Mouse (Mus musculus): ENCODE measurements around the gene Ptprr. TPM values are rescaled to one million over a fixed set of nuclear protein-coding genes. Genes with fewer than 3 reads are reported as not detected.

Gene Ptprr
- polyA plus RNA-seq, 1 experiment = 0.35 TPM

DNA sequence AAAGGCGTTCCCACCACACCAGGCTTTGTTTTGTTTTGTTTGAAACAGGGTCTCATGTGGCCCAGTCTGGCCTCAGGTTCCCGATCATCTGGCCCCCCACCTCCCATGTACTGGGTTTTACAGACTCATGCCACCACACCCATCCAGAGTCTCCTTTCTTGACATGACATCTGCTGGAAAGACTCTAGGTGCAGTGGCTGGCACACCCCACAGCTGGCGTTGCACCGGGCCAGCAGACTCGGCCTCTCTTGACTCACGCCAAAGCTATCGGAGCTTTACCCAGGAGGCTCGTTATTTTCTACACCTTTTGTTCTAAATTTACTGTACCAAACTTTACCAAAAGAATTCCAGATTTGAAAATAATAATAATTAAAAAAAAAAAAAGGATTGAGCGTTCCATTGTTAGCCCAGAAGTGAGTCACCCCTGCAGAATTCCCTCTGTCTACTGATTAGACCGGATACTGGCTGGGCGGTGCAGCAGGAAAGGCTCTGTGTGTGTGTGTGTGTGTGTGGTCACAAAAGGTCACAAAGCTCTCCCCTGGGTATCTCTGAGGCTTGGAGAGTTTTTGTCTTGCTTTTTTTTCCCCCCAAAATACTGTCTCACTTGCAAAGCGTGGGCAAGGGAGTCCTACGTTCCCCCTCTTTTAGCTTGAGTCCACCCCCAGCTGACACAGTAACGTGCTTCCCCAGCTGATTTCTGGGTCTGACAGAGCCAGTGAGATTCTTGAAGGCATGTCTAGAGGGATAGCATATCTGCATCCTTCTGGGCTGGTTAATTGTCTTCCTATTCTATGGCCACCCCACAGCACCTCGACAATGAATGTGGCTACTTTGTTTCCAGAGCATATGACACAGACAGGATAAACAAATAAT is 248.8 kb downstream of the Ptprr start:
- Histone ChIP-seq H3K27me3 (ENCODE audit: control insufficient read depth, insufficient read depth, low read length) (no peaks in the 10 kb centered on the region), H3K4me3 (ENCODE audit: control insufficient read depth, insufficient read depth, low read length) (no peak overlapping the region), H3K36me3 (ENCODE audit: control insufficient read depth, insufficient read depth, low read length) (no peaks in the 10 kb centered on the region), H3K27ac (ENCODE audit: control insufficient read depth, insufficient read depth, low read length) (no peak overlapping the region), H3K4me1 (replicated peaks; ENCODE audit: control insufficient read depth, insufficient read depth, low read length) (no peaks in the 10 kb centered on the region)
- DNase-seq = no peak
- TF ChIP-seq POLR2A (IDR thresholded peaks at IDR 0.05; ENCODE audit: control insufficient read depth, extremely low read depth, insufficient read depth, low read length, poor library complexity) (no peak), CTCF (IDR thresholded peaks at IDR 0.05; ENCODE audit: borderline replicate concordance, control insufficient read depth, extremely low read depth, insufficient read depth, low read length, poor library complexity) (no peak)
- WGBS = 86% methylated on average over 15 of the region's 15 CpGs

DNA sequence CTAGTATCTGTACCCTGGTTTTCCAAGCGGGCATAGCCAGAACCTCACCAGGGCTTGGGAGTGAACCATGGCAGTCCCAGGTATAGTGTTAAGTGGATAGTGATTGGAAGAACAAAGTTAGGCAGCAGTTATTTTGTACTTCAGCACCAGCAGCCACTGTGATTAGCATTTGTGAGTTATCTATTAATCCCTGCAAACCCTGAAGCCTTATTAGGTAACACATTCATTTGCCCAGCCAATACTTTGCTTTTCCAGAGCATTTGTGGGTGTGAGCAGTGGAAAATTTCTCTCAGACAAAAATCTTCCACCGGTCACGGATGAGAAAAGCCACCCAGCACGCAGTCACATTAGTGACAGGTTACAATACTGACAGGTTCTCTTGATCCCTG is 249.4 kb downstream of the Ptprr start:
- Histone ChIP-seq H3K4me3 (ENCODE audit: control insufficient read depth, insufficient read depth, low read length) (no peak overlapping the region), H3K4me1 (replicated peaks; ENCODE audit: control insufficient read depth, insufficient read depth, low read length) (no peaks in the 10 kb centered on the region), H3K27ac (ENCODE audit: control insufficient read depth, insufficient read depth, low read length) (no peak overlapping the region), H3K27me3 (ENCODE audit: control insufficient read depth, insufficient read depth, low read length) (no peaks in the 10 kb centered on the region), H3K36me3 (ENCODE audit: control insufficient read depth, insufficient read depth, low read length) (no peaks in the 10 kb centered on the region)
- 94% methylated on average over 4 of the region's 4 CpGs for WGBS
- TF ChIP-seq POLR2A (IDR thresholded peaks at IDR 0.05; ENCODE audit: control insufficient read depth, extremely low read depth, insufficient read depth, low read length, poor library complexity) (no peak), CTCF (IDR thresholded peaks at IDR 0.05; ENCODE audit: borderline replicate concordance, control insufficient read depth, extremely low read depth, insufficient read depth, low read length, poor library complexity) (no peak)
- DNase-seq = no peak

DNA sequence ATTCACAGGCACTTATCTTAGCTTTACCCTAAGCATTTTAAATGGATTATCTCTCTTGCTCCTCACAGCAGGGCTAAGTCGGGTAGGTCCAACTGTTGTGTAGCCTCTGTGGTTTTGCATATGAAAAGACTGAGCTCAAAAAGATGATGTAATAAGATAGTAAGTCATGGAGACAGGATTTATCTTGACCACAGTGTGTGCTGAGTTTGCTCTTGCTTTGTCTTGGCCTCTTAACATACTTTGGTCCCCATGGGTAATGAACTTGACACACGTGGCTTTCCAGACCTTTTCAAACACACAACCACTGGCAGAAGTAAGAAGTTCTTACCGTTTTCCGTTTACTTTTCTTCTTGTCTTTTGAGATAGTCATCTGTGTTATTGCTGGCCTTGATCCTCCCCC is 250.3 kb downstream of the Ptprr start:
- no peak overlapping the region for H3K27ac ChIP-seq (ENCODE audit: control insufficient read depth, insufficient read depth, low read length)
- 66% methylated on average over 4 of the region's 4 CpGs for WGBS

DNA sequence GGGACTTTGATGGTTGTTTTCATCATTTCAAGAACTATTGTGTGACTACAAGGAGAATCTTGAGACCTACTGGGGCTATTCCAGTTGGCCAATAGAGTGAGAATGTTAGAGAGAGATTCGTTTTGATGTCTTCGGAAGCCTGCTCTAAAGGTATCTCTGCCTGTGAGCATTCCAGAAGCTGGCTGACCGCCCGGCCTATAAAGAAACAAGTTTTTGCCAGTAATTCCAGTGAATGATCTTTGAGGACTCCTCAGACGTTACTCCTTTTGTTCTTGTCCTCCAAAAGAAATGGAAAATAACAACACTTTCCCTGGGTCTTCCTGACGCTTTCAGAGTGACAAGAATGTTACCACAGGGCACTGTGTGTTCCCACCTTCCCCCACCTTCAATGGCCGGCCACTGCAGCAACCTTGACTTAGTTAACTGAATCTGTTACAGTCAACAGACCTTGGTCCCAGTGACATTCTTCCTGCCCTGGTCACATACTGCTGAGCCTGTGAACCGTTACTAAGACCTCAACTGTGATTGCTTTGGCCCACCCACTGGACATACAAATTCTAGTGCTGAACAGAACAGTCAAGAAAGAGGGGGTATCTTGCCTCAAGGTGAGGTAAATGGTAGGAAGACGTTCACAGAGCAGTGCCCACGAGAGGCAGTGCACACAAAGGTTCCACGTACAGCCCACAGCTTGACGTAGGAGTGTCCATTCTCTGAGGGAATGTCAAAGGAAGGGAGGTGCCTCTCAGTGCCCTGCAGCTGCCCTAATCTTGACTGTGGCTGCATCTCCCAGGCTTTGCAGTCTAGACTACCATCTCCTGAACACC is 252.8 kb downstream of the Ptprr start:
- no peak for DNase-seq
- no peak for TF ChIP-seq CTCF (IDR thresholded peaks at IDR 0.05; ENCODE audit: borderline replicate concordance, control insufficient read depth, extremely low read depth, insufficient read depth, low read length, poor library complexity)
- TF ChIP-seq POLR2A (IDR thresholded peaks at IDR 0.05; ENCODE audit: control insufficient read depth, extremely low read depth, insufficient read depth, low read length, poor library complexity) = no peak

More for the DNA sequence above, 250.3 kb downstream of the Ptprr start:
- no peak for DNase-seq
- Histone ChIP-seq H3K27me3 (ENCODE audit: control insufficient read depth, insufficient read depth, low read length) (no peaks in the 10 kb centered on the region), H3K4me3 (ENCODE audit: control insufficient read depth, insufficient read depth, low read length) (no peak overlapping the region), H3K36me3 (ENCODE audit: control insufficient read depth, insufficient read depth, low read length) (no peaks in the 10 kb centered on the region), H3K4me1 (replicated peaks; ENCODE audit: control insufficient read depth, insufficient read depth, low read length) (no peaks in the 10 kb centered on the region)
- TF ChIP-seq CTCF (IDR thresholded peaks at IDR 0.05; ENCODE audit: borderline replicate concordance, control insufficient read depth, extremely low read depth, insufficient read depth, low read length, poor library complexity) = no peak
- no peak for TF ChIP-seq POLR2A (IDR thresholded peaks at IDR 0.05; ENCODE audit: control insufficient read depth, extremely low read depth, insufficient read depth, low read length, poor library complexity)

DNA sequence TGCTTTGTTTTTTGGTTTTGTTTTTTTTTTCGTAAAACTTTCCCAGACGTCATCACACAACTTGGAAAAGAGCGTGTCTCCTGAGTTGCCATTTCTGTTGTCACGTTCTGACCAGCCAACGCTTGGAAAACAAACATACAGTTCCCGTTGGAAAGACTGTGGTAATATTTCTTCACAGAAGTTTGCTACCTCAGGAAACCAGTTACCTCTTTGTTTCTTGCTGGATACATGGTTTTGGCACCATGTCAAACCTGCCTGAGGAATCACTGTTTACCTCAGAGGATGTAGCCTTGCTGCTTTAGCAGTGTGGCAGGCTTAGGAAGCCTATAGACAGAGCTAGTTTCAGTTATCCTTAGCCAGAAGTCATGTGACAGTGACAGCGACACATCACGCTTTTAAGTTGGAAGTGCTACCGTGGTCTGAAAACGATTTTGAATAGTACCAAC is 253.5 kb downstream of the Ptprr start:
- 87% methylated on average over 10 of the region's 10 CpGs for whole genome bisulfite sequencing
- Histone ChIP-seq H3K27ac (ENCODE audit: control insufficient read depth, insufficient read depth, low read length) (no peak overlapping the region), H3K4me1 (replicated peaks; ENCODE audit: control insufficient read depth, insufficient read depth, low read length) (no peaks in the 10 kb centered on the region), H3K36me3 (ENCODE audit: control insufficient read depth, insufficient read depth, low read length) (no peaks in the 10 kb centered on the region), H3K27me3 (ENCODE audit: control insufficient read depth, insufficient read depth, low read length) (no peaks in the 10 kb centered on the region), H3K4me3 (ENCODE audit: control insufficient read depth, insufficient read depth, low read length) (no peak overlapping the region)
- DNase-seq = no peak
- no peak for TF ChIP-seq POLR2A (IDR thresholded peaks at IDR 0.05; ENCODE audit: control insufficient read depth, extremely low read depth, insufficient read depth, low read length, poor library complexity)
- TF ChIP-seq CTCF (IDR thresholded peaks at IDR 0.05; ENCODE audit: borderline replicate concordance, control insufficient read depth, extremely low read depth, insufficient read depth, low read length, poor library complexity) = no peak

More for the DNA sequence above, 252.8 kb downstream of the Ptprr start:
- no peaks in the 10 kb centered on the region for H3K27me3 ChIP-seq (ENCODE audit: control insufficient read depth, insufficient read depth, low read length)
- no peaks in the 10 kb centered on the region for H3K36me3 ChIP-seq (ENCODE audit: control insufficient read depth, insufficient read depth, low read length)
- no peak overlapping the region for H3K4me3 ChIP-seq (ENCODE audit: control insufficient read depth, insufficient read depth, low read length)
- 92% methylated on average over 12 of the region's 12 CpGs for WGBS
- H3K27ac ChIP-seq (ENCODE audit: control insufficient read depth, insufficient read depth, low read length) = no peak overlapping the region
- H3K4me1 ChIP-seq (replicated peaks; ENCODE audit: control insufficient read depth, insufficient read depth, low read length) = no peaks in the 10 kb centered on the region

DNA sequence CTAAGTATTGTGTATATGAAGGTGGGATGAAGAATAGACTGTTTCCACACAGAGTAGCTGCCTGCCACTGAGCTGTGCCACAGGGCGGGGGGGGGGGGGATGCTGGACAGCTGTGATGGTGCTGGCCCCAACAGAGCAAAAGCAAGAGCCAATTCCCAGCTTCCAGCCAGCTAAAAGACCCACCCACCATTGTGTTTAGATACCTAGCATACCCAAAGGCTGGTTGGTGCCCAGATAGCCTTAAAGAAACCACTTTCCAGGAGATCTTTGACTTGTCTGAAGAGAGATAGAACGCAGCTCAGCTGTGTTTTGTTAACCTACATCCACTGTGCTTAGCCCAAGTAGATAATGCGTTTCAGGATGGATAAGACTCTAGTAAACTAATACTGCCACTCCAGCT is 254.1 kb downstream of the Ptprr start:
- Histone ChIP-seq H3K4me1 (replicated peaks; ENCODE audit: control insufficient read depth, insufficient read depth, low read length) (no peaks in the 10 kb centered on the region), H3K27me3 (ENCODE audit: control insufficient read depth, insufficient read depth, low read length) (no peaks in the 10 kb centered on the region), H3K4me3 (ENCODE audit: control insufficient read depth, insufficient read depth, low read length) (no peak overlapping the region), H3K27ac (ENCODE audit: control insufficient read depth, insufficient read depth, low read length) (no peak overlapping the region), H3K36me3 (ENCODE audit: control insufficient read depth, insufficient read depth, low read length) (no peaks in the 10 kb centered on the region)
- no peak for DNase-seq
- TF ChIP-seq CTCF (IDR thresholded peaks at IDR 0.05; ENCODE audit: borderline replicate concordance, control insufficient read depth, extremely low read depth, insufficient read depth, low read length, poor library complexity) (no peak), POLR2A (IDR thresholded peaks at IDR 0.05; ENCODE audit: control insufficient read depth, extremely low read depth, insufficient read depth, low read length, poor library complexity) (no peak)
- WGBS = 87% methylated on average over 3 of the region's 3 CpGs

Data from thymus, adult 2 months (tissue).